Mouse (Mus musculus) layer of hippocampus, adult 2 months (tissue): ENCODE results near the gene Plekhm2. TPM values are rescaled to one million over a fixed set of nuclear protein-coding genes. Genes with fewer than 3 reads are reported as not detected.
A peak's percentile ranks its signal among the peaks of the same experiment; 100 is the strongest.

ENCODE experiments used
- DNase-seq, 2 experiments: peaks; one replicate each; pipeline ENCODE4 v3.0.0; 2022; ENCODE audit warnings: low spot score in 2 of 2
- H3K27ac ChIP-seq: fragments of 200-600 bp; 2 replicates; pipeline ENCODE4 v1.8.1; 2022
- H3K4me3 ChIP-seq: fragments of 200-600 bp; 2 replicates; pipeline ENCODE4 v1.8.1; 2022; ENCODE audit warnings: mild to moderate bottlenecking
- CTCF ChIP-seq: fragments of 200-600 bp; conservative IDR thresholded peaks from 2 replicates; pipeline ENCODE4 v1.8.1; 2022; ENCODE audit warnings: antibody characterized with exemption, mild to moderate bottlenecking, moderate library complexity
- total RNA-seq, 2 experiments: library from RNA; stranded (reverse); gene quantifications; 2 replicates each; pipeline ENCODE4 v1.2.3; 2021

Gene Plekhm2
- total RNA-seq, 2 experiments from 2014 or later = 74.1 to 80.6 TPM

DNA sequence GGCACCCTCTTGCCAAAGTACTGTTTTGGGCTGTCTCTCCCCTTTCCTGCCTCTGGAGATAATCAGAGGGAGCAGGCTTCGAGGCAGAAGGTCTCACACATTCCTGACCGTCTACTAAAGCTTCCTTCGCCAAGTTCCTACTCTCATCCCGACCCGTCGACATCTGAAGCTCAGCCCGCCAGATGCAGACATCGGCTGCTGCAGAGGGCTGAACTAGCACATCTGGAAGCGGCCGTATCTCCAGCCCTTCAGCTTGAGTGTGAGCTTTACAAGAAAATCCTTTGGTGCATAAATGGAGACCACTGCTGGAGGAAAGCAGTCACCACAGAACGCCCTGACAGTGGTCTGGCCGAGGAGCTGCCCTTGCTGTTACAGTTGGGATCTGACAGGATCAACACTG, 16.2 kb upstream of the Plekhm2 start:
- TF ChIP-seq CTCF = no peak
- no peak for DNase-seq
- H3K4me3 ChIP-seq = no peak overlapping the region
- H3K27ac ChIP-seq = no peak overlapping the region

DNA sequence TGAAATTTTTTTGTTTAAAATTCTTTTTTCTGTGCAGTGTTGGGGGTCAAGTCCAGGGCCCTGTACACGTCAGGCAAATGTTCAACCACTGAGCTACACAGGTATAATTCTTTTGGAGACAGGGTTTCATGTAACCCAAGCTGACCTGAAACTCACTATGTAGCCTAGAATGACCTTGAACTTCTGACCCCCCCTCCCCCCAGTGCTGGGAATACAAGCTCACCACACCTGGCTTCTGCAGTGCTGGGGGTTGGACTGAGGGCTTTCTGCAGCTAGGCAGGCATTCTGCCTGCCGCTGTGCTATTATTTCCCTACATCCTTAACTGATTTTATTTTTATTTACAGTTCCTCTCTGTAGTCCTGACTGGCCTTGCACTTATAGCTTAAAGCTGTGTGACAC, 14.3 kb upstream of the Plekhm2 start:
- TF ChIP-seq CTCF = no peak
- H3K27ac ChIP-seq = no peak overlapping the region
- DNase-seq = no peak
- H3K4me3 ChIP-seq = no peak overlapping the region

DNA sequence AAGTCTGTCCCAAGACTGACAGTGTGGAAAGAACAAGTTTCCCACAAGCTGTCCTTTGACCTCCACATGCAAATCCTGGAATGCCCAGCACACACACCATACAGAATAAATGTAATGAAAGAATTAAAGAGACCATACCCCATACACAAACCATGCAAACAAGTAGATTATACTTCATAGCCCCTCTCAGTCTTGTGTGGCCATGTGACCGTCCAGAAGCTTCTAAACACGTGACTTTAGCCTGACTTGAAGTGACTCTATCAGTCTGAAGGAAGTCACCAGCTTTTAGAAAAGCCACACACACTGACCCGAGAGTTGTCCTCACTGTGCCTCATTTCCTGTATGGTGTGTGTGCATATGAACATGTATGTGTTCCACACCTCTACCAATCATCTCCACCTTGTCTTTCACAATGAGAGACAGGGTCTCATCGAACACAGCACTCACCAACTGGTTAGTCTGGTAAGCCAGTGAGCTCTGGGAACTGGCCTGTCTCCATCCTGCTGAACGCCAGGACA, 11.8 kb upstream of the Plekhm2 start:
- Histone ChIP-seq H3K4me3 (no peak overlapping the region), H3K27ac (no peak overlapping the region)
- no peak for TF ChIP-seq CTCF
- no peak for DNase-seq

DNA sequence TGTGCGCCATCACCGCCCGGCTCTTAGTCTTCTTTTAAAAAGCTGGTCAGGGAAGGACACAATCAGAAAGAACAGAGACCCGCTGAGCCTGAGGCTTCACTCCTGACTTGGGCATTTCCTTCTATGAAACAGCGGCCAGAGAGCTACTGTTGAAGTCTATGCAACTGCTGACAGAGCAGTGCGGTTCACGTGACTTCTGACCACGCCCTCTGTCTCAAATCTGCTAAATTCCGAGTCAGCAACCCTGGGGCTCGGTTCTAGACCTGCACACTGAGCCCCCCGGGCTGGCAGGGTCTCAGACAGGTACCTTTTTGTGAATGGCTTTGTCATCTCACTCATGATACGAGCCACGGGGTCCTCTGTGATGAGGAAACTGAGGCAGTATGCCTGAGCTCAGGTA, 7.6 kb upstream of the Plekhm2 start:
- no peak for TF ChIP-seq CTCF
- no peak overlapping the region for H3K4me3 ChIP-seq
- H3K27ac ChIP-seq = no peak overlapping the region
- DNase-seq = no peak

DNA sequence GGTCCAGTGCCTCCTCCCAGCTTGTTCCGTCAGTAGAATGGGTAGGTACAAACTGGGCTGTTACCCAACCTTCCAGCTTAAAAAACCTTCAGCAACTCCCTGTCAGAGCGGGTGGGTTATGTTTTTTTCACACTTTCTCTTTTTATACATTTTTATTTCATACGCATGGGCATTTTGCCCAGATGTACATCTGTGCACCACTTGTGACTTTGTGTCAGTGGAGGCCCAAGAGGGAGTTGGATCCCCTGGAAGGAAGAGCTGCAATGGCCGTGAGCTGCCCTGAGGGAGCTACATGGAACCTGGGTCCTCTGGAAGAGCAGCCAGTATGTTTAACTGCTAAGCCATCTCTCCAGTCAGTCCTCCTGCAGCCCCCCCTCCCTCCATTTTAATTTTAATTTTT, 6.7 kb upstream of the Plekhm2 start:
- Histone ChIP-seq H3K4me3 (no peak overlapping the region), H3K27ac (no peak overlapping the region)
- no peak for DNase-seq
- TF ChIP-seq CTCF = no peak

DNA sequence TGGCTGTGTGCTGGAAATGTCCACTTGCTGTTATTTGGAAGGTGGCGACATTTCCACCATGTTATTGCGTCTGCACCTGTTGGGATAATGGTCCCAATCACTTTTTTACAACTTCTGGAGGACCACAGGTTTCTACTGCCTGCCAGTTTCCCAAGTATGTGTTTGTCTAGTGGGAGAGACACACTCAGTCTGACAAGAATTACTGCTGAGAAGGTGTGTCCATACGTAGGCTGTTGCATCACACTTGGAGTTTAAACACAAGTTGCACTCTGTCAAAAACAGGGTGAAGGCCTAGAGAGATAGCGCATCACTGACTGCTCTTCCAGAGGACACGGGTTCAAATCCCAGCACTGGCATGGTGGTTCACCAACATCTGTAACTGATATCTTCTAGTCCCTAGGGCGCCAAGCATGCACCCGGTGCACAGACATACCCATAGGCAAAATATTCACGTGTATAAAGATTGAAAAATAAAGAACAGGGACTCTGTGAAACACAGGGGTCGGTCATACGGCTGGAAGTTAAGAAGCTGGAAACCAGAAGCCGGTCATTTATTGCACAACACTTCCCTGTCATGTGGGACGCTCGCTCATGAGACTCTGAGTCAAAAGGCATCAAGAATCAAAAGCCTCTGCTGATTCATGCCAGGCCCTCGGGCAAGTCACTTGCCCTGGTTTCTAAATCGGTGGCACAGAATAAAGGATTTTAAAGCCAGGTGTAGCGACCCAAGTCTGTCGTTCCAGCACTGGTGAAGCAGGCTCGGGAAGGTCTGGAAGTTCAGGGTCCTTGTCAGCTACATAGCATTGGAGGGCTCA, 5.4 kb upstream of the Plekhm2 start:
- H3K27ac ChIP-seq = no peak overlapping the region
- no peak overlapping the region for H3K4me3 ChIP-seq
- no peak for TF ChIP-seq CTCF
- DNase-seq = no peak

DNA sequence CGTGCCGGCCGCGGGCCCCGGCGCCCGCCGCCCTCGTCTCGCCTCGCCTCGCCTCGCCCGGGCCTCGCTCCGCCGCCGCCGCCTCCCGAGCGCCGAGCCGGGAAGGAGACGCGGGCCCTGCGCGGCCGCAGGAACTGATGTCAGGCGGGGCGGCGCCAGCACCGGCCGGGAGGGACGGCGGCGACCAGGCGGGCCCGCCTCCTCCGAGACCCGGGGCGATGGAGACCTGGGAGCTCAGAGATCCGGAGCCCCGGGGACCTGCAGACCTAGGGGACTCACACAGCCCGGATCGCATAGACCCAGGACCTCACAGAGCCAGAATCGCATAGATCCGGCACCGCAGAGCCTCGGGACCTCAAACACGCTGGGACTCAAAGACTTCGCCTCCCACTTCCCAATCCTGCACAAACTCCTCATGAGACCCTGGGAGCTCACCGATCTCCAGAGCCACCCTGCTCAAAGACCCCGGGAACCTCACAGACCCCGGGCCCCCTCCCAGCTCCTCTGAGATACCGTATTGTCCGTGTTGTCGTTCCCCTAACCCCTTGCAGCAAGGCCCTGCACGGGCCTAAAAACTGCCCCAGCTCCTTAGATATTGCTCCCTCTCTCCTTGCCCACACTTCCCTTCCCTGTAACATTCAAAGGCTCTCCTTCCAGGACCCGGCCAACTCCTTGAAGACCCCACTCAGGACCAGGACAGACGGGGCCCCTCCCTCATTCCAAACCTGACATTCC, 521 bp downstream of the Plekhm2 start:
- peak; percentile 71 for DNase-seq
- TF ChIP-seq CTCF = no peak

DNA sequence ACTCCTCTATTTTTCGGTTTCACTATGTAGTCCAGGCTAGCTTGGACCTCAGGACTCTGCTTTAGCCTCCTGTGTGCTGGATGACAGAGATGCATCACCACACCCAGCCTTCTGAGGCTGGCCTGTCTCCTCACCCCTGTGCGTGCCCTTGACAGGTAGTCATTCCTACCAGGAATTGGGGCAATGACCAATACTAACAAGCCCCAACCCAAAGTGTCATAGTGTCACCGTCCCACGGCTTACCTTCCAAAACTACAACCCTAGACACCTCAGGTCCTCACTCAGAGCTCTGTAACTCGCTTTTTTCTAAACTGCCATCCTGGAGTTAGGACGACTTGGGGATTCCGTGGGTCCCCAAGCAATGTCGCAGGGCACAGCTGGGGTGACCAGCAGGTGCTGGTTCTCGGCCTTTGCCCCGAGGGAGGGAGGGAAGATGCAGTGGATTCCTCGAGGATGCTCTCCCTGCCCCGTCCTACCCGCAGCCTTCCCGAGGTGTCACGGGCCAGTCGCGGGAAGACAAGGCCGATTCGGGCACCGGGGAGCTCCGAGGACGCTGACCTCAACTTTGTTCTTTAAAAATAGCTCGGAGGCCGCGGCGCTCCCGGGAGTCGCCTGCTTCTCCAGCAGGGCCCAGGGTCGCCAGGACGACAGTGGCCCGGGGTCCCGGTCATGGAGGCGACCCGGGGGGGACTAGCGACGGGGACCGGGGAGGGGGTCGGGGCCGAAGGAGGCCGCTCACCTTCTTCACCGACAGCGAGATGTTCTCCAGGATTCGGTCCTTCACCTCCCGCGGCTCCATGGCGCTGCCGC, 1.4 kb downstream of the Plekhm2 start:
- no peak for DNase-seq
- no peak for TF ChIP-seq CTCF

More for the DNA sequence above, 521 bp downstream of the Plekhm2 start:
- Histone ChIP-seq H3K27ac (peak overlapping the region; percentile 94), H3K4me3 (peak overlapping the region; percentile 86)

DNA sequence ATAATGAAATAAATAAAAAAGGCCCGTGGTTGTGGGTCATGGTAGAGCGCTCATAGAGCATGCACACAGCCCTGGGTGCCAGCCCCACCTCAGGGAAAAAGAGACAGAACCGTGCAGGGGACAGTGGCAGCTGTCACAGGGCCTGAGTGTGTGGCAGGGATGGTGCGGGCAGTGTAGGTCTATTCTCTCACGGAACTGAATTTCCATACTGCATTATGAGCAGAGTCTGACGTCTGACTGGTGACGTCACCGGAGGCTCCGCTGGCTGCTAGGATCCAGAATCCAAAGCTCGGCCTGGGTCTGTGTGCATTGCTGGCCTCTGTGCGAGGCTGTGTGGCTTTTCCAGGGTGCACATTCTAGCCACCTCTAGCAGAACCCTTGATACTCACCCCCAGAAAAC, 3.8 kb downstream of the Plekhm2 start:
- Histone ChIP-seq H3K4me3 (no peak overlapping the region), H3K27ac (no peak overlapping the region)
- no peak for DNase-seq
- no peak for TF ChIP-seq CTCF

More for the DNA sequence above, 1.4 kb downstream of the Plekhm2 start:
- Histone ChIP-seq H3K27ac (peak overlapping the region; percentile 92), H3K4me3 (peak overlapping the region; percentile 92)

DNA sequence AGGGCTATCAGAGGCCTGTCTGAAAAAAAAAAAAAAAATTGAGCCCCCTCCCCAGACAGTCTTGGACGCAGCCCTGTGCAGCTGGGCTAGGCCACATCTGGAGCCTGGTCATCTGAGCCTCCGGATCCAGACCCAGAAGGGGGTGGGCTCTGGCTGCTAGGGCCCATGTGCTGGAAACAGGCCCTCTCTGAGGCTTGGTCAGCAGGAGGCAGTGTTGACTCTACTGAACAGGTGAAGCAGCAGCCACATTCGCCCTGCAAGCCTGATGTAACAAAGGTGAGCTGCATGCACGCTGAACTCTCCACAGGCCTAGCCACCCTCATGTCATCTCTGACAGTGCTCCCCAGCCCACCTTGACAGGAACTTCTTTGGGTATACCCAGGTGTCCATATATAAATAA, 5.0 kb downstream of the Plekhm2 start:
- Histone ChIP-seq H3K27ac (no peak overlapping the region), H3K4me3 (no peak overlapping the region)
- TF ChIP-seq CTCF = peak; percentile 37
- no peak for DNase-seq

DNA sequence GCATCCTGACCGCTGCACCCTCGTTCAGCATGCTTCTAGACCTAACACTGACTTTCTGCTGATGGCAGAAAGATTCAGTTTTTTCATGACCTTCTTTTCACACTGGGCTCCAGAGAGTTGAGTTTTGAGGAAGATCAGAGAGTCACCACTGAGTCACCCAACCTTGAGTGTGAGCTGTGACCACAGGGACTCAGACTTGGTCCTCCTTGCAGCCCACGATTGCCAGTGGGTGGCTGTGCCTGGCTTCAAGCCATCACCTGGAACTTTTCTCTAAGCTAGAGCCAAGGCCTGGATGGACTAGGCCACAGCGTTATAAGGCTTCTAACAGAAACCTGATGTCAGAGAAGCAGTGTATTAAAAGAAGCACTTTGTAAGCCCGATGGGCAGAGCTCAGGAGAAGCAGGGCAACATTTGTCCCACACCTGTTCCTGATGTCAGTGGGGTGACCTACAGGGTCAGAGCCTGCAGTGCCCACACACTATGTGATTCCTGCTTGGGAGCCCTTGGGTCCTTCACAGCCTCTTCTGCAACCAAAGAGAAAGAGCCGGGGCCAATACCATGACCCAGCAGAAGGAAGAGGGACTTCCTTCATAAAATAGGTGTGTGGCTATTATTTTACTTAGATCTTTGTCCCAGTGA, 5.7 kb downstream of the Plekhm2 start:
- Histone ChIP-seq H3K4me3 (no peak overlapping the region), H3K27ac (peak overlapping the region; percentile 2; the same call in 1 of the 2 replicates)
- DNase-seq = no peak
- no peak for TF ChIP-seq CTCF

DNA sequence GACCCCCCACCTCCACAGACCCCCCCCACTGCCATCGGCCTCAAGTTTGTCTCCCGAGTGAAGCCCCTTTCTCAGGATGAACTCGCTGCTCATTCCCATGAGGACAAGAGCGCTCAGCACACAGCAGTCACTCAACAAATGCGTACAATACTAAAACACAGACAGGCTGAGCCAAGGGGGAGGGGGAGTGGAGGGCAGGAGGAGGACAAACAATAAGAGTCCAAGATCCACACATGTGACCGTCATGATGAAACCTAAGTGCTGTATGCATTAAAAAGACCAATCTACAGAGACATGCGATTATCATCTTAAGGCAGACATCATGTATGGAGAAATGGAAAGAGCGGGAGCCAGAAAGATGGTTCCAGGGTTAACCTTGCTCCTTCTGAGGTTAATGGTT, 7.8 kb downstream of the Plekhm2 start:
- TF ChIP-seq CTCF = no peak
- peak overlapping the region; percentile 70; the same call in 1 of the 2 replicates for H3K27ac ChIP-seq

More for the DNA sequence above, 7.8 kb downstream of the Plekhm2 start:
- no peak overlapping the region for H3K4me3 ChIP-seq
- DNase-seq = no peak
